ENCODE assay signal across 8 mouse cellular contexts in genomic region chr19:60889714-60890315, GRCm38 (mm10). TPM values are rescaled to one million over a fixed set of nuclear protein-coding genes. Genes with fewer than 3 reads are reported as not detected.
DNase-seq lines count a peak whose midpoint lies in the region; ATAC-seq lines count a peak whose summit lies in the region.

Gene Grk5 (plus strand): TSS chr19:60889749.

- no peaks in the 10 kb centered on the region for H3K9me3 ChIP-seq in heart, embryonic 14.5 days (ENCODE audit: control insufficient read depth, low read length)
- H3K9me3 ChIP-seq in liver, embryonic 13.5 days (replicated peaks) = no peaks in the 10 kb centered on the region
- H3K9me3 ChIP-seq in stomach, embryonic 16.5 days (replicated peaks; ENCODE audit: control insufficient read depth, low read length) = no peaks in the 10 kb centered on the region

- peak; percentile 96 for DNase-seq in CD4-positive, CD25-positive, alpha-beta regulatory T cell, adult 2 months (ENCODE audit: low read depth, low spot score)
- DNase-seq in fibroblast of lung, adult 2 months (ENCODE audit: low read depth) = peak; percentile 76
- peak; percentile 96 for DNase-seq in kidney, postnatal 14 days
- peak; percentile 90 for DNase-seq in liver, embryonic 13.5 days
- peak; percentile 93 for DNase-seq in neural tube, embryonic 10.5 days (ENCODE audit: extremely low spot score, low spot score)

- H3K4me3 ChIP-seq in brown adipose tissue, adult 24 weeks (ENCODE audit: insufficient read depth, low read depth, low read length) = peak within 1 kb of the TSS; percentile 97
- H3K4me3 ChIP-seq in heart, embryonic 14.5 days (ENCODE audit: control insufficient read depth in 1 of 2, insufficient read depth in 1 of 2, low read depth in 1 of 2, low read length in 2 of 2) = peak within 1 kb of the TSS; percentile 69 to 88
- H3K4me3 ChIP-seq in liver, embryonic 13.5 days (replicated peaks) = peak within 1 kb of the TSS; percentile 89
- peak within 1 kb of the TSS; percentile 65 for H3K4me3 ChIP-seq in stomach, embryonic 16.5 days (replicated peaks; ENCODE audit: low read length)

- H3K9ac ChIP-seq in heart, embryonic 14.5 days (ENCODE audit: low read length) = peak within 1 kb of the TSS; percentile 93
- peak within 1 kb of the TSS; percentile 99 for H3K9ac ChIP-seq in liver, embryonic 13.5 days
- peak within 1 kb of the TSS; percentile 81 for H3K9ac ChIP-seq in stomach, embryonic 16.5 days (ENCODE audit: low read length)

- no peaks in the 10 kb centered on the region for H3K27me3 ChIP-seq in heart, embryonic 14.5 days (ENCODE audit: control insufficient read depth, insufficient read depth, low read length)
- peaks cover 8% of the 10 kb centered on the region; the same call in 1 of the 2 replicates for H3K27me3 ChIP-seq in liver, embryonic 13.5 days
- no peaks in the 10 kb centered on the region for H3K27me3 ChIP-seq in stomach, embryonic 16.5 days (ENCODE audit: control insufficient read depth, insufficient read depth, low read length)

- ATAC-seq in heart, embryonic 14.5 days (ENCODE audit: insufficient number of reproducible peaks, insufficient read depth, low FRiP score, low read depth) = peak; percentile 96
- ATAC-seq in liver, embryonic 13.5 days (ENCODE audit: low read depth) = peak; percentile 98
- ATAC-seq in stomach, embryonic 16.5 days (ENCODE audit: insufficient read depth, low FRiP score) = peak; percentile 98

- WGBS in heart, embryonic 14.5 days = under 1% methylated on average over 55 of the region's 55 CpGs
- under 1% methylated on average over 51 of the region's 55 CpGs for WGBS in liver, embryonic 13.5 days (ENCODE audit: insufficient replicate concordance)
- WGBS in stomach, embryonic 16.5 days = under 1% methylated on average over 55 of the region's 55 CpGs

- H3K4me2 ChIP-seq in heart, embryonic 14.5 days (ENCODE audit: low read length) = peak within 1 kb of the TSS; percentile 82
- peak within 1 kb of the TSS; percentile 99 for H3K4me2 ChIP-seq in liver, embryonic 13.5 days
- H3K4me2 ChIP-seq in stomach, embryonic 16.5 days (ENCODE audit: low read depth, low read length) = peak within 1 kb of the TSS; percentile 71

- H3K27ac ChIP-seq in brown adipose tissue, adult 24 weeks (replicated peaks; ENCODE audit: low read depth, low read length) = peak within 1 kb of the TSS; percentile 100
- peak within 1 kb of the TSS; percentile 87 to 97 for H3K27ac ChIP-seq in heart, embryonic 14.5 days (replicated peaks in 1 of 2; ENCODE audit: control insufficient read depth in 1 of 2, insufficient read depth in 1 of 2, low read depth in 2 of 2, low read length in 2 of 2)
- H3K27ac ChIP-seq in liver, embryonic 13.5 days = peak within 1 kb of the TSS; percentile 96
- peak within 1 kb of the TSS; percentile 95 for H3K27ac ChIP-seq in stomach, embryonic 16.5 days (ENCODE audit: low read length)

- H3K36me3 ChIP-seq in heart, embryonic 14.5 days (ENCODE audit: control insufficient read depth, insufficient read depth, low read length) = no peaks in the 10 kb centered on the region
- no peaks in the 10 kb centered on the region for H3K36me3 ChIP-seq in liver, embryonic 13.5 days
- no peaks in the 10 kb centered on the region for H3K36me3 ChIP-seq in stomach, embryonic 16.5 days (ENCODE audit: control insufficient read depth, insufficient read depth, low read length)

- H3K4me1 ChIP-seq in brown adipose tissue, adult 24 weeks (ENCODE audit: control insufficient read depth, insufficient read depth, insufficient read length, low read length) = no peaks in the 10 kb centered on the region
- peaks cover 0 to 25% of the 10 kb centered on the region in 2 experiments; a peak in 3 of 4 replicates for H3K4me1 ChIP-seq in heart, embryonic 14.5 days (ENCODE audit: control insufficient read depth in 2 of 2, insufficient read depth in 2 of 2, low read length in 2 of 2)
- H3K4me1 ChIP-seq in liver, embryonic 13.5 days (replicated peaks) = peaks cover 48% of the 10 kb centered on the region
- peaks cover 5% of the 10 kb centered on the region; the same call in 1 of the 2 replicates for H3K4me1 ChIP-seq in stomach, embryonic 16.5 days (ENCODE audit: control insufficient read depth, insufficient read depth, low read length)

RNA-seq across cellular contexts. Expression of gene Grk5, which starts in this region (rescaled TPM):
- 16.7 and 22.8 TPM in 2 replicates for polyA plus RNA-seq in brown adipose tissue, adult 24 weeks (2012; ENCODE audit: insufficient read depth, insufficient read length, missing spikeins)
- 4.5 TPM in 2 replicates for polyA plus RNA-seq in heart, embryonic 14.5 days (2014; fragmentation: Nextera tagmentation; extraction: Ambion mirVana)
- polyA plus RNA-seq in liver, embryonic 13.5 days (2015; fragmentation: Nextera tagmentation; extraction: Ambion mirVana) = 0.47 and 0.96 TPM in 2 replicates
- 2.5 and 3.4 TPM in 2 replicates for polyA plus RNA-seq in stomach, embryonic 16.5 days (2015; fragmentation: Nextera tagmentation; extraction: Ambion mirVana)

Comparison
In these comparisons a context has a peak if more than half of its experiments do, and no peak if none do; other contexts are left out.
1. Peak in every context shown above with its lines: DNase-seq, ATAC-seq, H3K4me3 ChIP-seq and H3K27ac ChIP-seq.
2. Peak in DNase-seq, ATAC-seq, H3K4me3 ChIP-seq, H3K27ac ChIP-seq, H3K9ac ChIP-seq and H3K4me2 ChIP-seq in liver, embryonic 13.5 days; RNA of the gene not detected or under 1 TPM.